Mouse (Mus musculus) spleen, adult 2 months (tissue): ENCODE measurements at regions not wholly inside any gene's neighbourhood (a gene's known extent, or its start where the extent isn't known, plus 50 kb on each side); places are given as distances from the start of the nearest gene placed in this dataset.

ENCODE experiments used
- CTCF ChIP-seq: fragments of 200-500 bp; IDR thresholded peaks from 2 replicates; pipeline ENCODE4 v1.5.1; 2011; ENCODE audit warnings: mild to moderate bottlenecking, inconsistent platforms; ENCODE audit not compliant: insufficient read depth, insufficient read length, insufficient replicate concordance; ENCODE audit errors: extremely low read depth
- POLR2A ChIP-seq: fragments of 200-500 bp; IDR thresholded peaks from 2 replicates; pipeline ENCODE4 v1.6.1; 2011; ENCODE audit warnings: low read depth, low read length, inconsistent platforms

- no peak for TF ChIP-seq POLR2A
- TF ChIP-seq CTCF = no peak
Measured at GRCm38 (mm10) chr17:73022630-73023051, 85.1 kb upstream of the Lclat1 start.
